Mouse (Mus musculus) T-cell, adult 66 days (primary cell): ENCODE data around the gene Ppcdc. TPM values are rescaled to one million over a fixed set of nuclear protein-coding genes. Genes with fewer than 3 reads are reported as not detected.

Experiments
- total RNA-seq, 2 experiments: library from RNA; stranded (reverse); gene quantifications; 3 replicates in 1 of 2; 4 replicates in 1 of 2; pipeline ENCODE4 v1.2.4; 2023

Gene Ppcdc
- 10 to 100 TPM; 54.9 to 63.1 TPM for total RNA-seq

DNA sequence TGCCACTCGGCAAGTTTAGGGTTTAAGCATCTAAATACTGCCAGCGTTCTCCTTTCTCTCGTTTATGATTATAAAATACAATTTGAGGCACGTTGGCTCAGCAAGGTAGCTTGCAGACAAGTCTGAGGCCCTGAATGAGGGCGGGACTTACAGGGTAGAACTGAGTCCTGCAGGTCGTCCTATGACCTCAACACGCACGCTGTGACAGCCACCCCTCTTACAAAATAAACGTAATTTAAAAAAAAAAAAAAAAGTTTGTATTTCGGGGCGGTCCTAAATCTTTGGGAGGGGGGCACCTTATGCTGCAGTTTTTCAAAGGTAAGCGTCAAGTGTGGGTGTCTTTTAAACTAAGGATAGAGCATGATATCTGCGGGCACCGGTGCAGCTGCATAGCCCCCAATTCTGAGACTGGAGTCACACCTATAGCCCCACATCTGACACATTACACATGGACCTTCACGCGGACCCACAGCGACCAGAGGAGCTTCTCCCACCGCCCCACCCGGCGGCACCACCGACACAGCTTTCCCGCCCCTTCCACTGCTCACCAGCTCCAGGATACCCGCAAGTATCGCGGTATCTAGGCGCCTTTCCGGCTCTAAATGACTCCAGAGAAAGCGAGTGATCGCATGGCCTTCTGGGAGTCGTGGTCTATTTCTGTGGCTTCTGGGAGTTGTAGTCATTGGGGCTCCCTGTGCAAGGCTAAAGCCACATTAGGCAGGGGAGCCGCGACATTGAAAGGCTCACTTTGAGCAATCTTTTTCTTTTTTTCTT, at the start of gene Ppcdc:
TSS of gene Ppcdc (minus strand) at position 603 of the 774 bp plus-strand sequence.

DNA sequence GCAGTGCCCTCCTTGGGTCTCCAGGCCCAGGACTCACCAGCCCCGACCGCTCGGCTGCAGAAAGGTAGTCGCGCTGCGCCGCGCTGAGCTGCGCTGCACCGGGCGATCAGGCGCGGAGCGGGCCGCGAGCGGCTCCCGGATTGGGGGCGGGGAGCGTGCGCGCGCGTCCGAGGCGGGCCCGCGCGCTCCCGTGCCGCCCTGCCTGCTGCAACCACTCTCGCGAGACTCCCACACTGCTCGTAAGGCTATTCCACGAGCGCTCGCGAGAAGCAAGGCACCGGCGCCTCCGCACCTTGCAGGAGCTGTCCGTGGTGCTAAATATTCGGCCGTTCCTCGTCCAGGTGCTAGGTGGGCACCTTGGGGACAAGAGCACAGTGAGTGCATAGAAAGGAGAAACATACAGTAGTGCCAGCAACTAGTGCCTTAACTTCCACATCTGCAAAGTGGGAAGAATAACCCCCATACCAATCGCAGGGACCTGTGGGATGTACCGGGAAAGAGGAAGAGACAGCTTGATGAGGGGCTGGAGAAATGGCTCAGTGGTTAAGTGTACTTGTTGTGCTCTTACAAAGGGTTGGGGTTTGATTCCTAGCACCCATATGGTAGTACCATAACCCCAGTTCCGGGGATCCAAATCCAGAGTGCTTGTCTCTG, 28.1 kb upstream of the Ppcdc start, which contains the start of gene Scamp5:
TSS of gene Scamp5 (minus strand) at position 165 of the 654 bp plus-strand sequence.

Other genes with a start within 250 kb of the Ppcdc start
- gene Trcg1, start 203.6 kb downstream of the Ppcdc start, total RNA-seq: not detected
- gene 1700017B05Rik, start 177.5 kb downstream of the Ppcdc start, total RNA-seq: 10 to 100 TPM; 67.7 to 73.0 TPM
- gene Scamp5, start 27.9 kb upstream of the Ppcdc start, total RNA-seq: under 1 TPM in 1 of 2 experiments, not detected in 1; 0.47 TPM
- gene Rpp25, start 63.9 kb upstream of the Ppcdc start, total RNA-seq: not detected
- 100 to 1,000 TPM in 1 of 2 experiments, 10 to 100 TPM in 1; 87.5 to 109 TPM for gene Cox5a, start 81.2 kb upstream of the Ppcdc start, total RNA-seq
- gene Fam219b, start 97.4 kb upstream of the Ppcdc start, total RNA-seq: 10 to 100 TPM; 17.1 to 19.7 TPM
- gene Mpi, start 112.6 kb upstream of the Ppcdc start, total RNA-seq: 10 to 100 TPM; 11.5 to 15.4 TPM
- 10 to 100 TPM; 57.5 to 62.3 TPM for gene Scamp2, start 120.8 kb upstream of the Ppcdc start, total RNA-seq
- gene Ulk3, start 149.3 kb upstream of the Ppcdc start, total RNA-seq: 10 to 100 TPM; 75.2 to 79.6 TPM
- under 1 TPM; 0.38 to 0.50 TPM for gene Cplx3, start 166.2 kb upstream of the Ppcdc start, total RNA-seq
- 1 to 10 TPM; 1.8 to 4.1 TPM for gene Lman1l, start 180.7 kb upstream of the Ppcdc start, total RNA-seq
- gene Csk, start 213.5 kb upstream of the Ppcdc start, total RNA-seq: 100 to 1,000 TPM; 332 to 355 TPM
- gene Cyp1a2, start 243.6 kb upstream of the Ppcdc start, total RNA-seq: not detected
- under 1 TPM in 1 of 2 experiments, not detected in 1; 0.20 TPM for gene Cyp1a1, start 247.8 kb upstream of the Ppcdc start, total RNA-seq